Mouse (Mus musculus) Muller cell, postnatal 12 days (primary cell): ENCODE measurements at regions not wholly inside any gene's neighbourhood (a gene's known extent, or its start where the extent isn't known, plus 50 kb on each side); places are given as distances from the start of the nearest gene placed in this dataset.

Source experiments
- DNase-seq: peaks from one replicate; pipeline ENCODE4 v3.0.0-alpha.2; 2015; ENCODE audit errors: inconsistent ontology term

- no peak for DNase-seq
These were observed 74.7 kb upstream of the Kcnk2 start for GRCm38 (mm10) chr1:189476796-189477195.

GRCm38 (mm10) chr1:189473071-189473470 lies 71.0 kb upstream of the Kcnk2 start:
- no peak for DNase-seq

- DNase-seq = no peak
These were observed 56.3 kb upstream of the Kcnk2 start for GRCm38 (mm10) chr1:189458421-189458820.
